Mouse (Mus musculus) heart, postnatal 0 days (tissue): ENCODE results near the gene Defb15. TPM values are rescaled to one million over a fixed set of nuclear protein-coding genes. Genes with fewer than 3 reads are reported as not detected.
"Not testable (repeated sequence)": the region's sequence is repeated elsewhere in the genome, so short reads cannot be mapped to it uniquely, and the experiment has no call there.

Source experiments
- ATAC-seq: fragments of 200-750 bp; cut with Nextera tagmentation; 2 replicates; pipeline ENCODE4 v1.8.0; 2017; ENCODE audit warnings: low read depth, moderate number of reproducible peaks, moderate library complexity; ENCODE audit not compliant: insufficient read depth
- DNase-seq: peaks from one replicate; pipeline ENCODE4 v3.0.0-alpha.2; 2016; ENCODE audit warnings: low spot score
- H3K27ac ChIP-seq: fragments of 300-500 bp; sonication (generic); 2 replicates; pipeline ENCODE4 v1.5.1; 2014; ENCODE audit warnings: low read depth, mild to moderate bottlenecking
- H3K27me3 ChIP-seq: fragments of 300-500 bp; sonication (generic); 2 replicates; pipeline ENCODE4 v1.6.1; 2014; ENCODE audit warnings: low read length, mixed read lengths; ENCODE audit not compliant: control insufficient read depth, insufficient read depth
- H3K36me3 ChIP-seq: fragments of 300-500 bp; sonication (generic); replicated peaks from 2 replicates; pipeline ENCODE4 v1.6.1; 2014; ENCODE audit warnings: low read length, mixed read lengths; ENCODE audit not compliant: control insufficient read depth, insufficient read depth
- H3K4me1 ChIP-seq: fragments of 300-500 bp; sonication (generic); 2 replicates; pipeline ENCODE4 v1.6.1; 2014; ENCODE audit warnings: antibody characterized with exemption; ENCODE audit not compliant: control insufficient read depth, insufficient read depth
- H3K4me2 ChIP-seq: fragments of 300-500 bp; sonication (generic); 2 replicates; pipeline ENCODE4 v1.6.1; 2014; ENCODE audit warnings: low read depth, mild to moderate bottlenecking, low read length, moderate library complexity
- H3K4me3 ChIP-seq: fragments of 300-500 bp; sonication (generic); 2 replicates; pipeline ENCODE4 v1.5.1; 2014; ENCODE audit warnings: low read depth, low read length
- H3K9ac ChIP-seq: fragments of 300-500 bp; sonication (generic); replicated peaks from 2 replicates; pipeline ENCODE4 v1.6.1; 2014; ENCODE audit warnings: low read depth, low read length, mixed read lengths
- H3K9me3 ChIP-seq: fragments of 300-500 bp; sonication (generic); replicated peaks from 2 replicates; pipeline ENCODE4 v1.6.1; 2016; ENCODE audit warnings: low read length; ENCODE audit not compliant: control insufficient read depth
- CTCF ChIP-seq: IDR thresholded peaks from 2 replicates; pipeline ENCODE4 v1.5.1; 2016; ENCODE audit warnings: antibody characterized with exemption, control low read depth, low read depth
- EP300 ChIP-seq: IDR thresholded peaks from 2 replicates; pipeline ENCODE4 v1.6.1; 2016; ENCODE audit warnings: antibody characterized with exemption, low read depth
- WGBS: fragments of 180-500 bp; shearing (Covaris S2); extraction: QIAGEN DNeasy Blood & Tissue Kit; methylation state at CpG from one replicate; pipeline ENCODE4 v1.1.7; 2014; 5-methylcytosine and 5-hydroxymethylcytosine counted together
- polyA plus RNA-seq: library from polyadenylated mRNA; unstranded; fragments of >200 nt; fragmentation: Nextera tagmentation; extraction: Ambion mirVana; gene quantifications from 2 replicates; pipeline ENCODE4 v1.2.1, GENCODE M21; 2015
- total RNA-seq: library from RNA; depleted of rRNA; stranded (reverse); fragments of >200 nt; gene quantifications from 2 replicates; pipeline ENCODE4 v1.2.3, GENCODE M21; 2014; ENCODE audit warnings: low replicate concordance; rRNA removed

Defb15 gene
- total and polyA plus RNA-seq, 2 experiments from 2014 or later, result not detected

DNA sequence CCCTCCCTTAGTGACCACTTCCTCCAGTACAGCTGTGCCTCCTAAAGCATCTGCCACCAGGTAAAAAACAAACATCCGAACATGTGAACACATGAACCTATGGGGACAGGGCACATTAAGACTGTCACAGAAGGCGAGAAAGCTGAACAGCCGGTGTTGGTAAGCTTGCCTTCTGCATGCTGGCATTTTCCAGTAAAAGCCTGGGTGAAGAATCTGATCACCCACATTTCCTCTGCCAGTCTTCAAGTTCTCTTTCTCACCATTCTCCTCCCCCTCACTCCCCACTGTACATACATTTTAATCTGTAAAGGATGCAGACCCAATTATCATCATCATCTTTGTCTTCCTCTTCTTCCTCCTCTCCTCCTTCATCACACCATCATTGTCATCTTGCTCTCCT lies 16.9 kb downstream of the Defb15 start:
- Histone ChIP-seq H3K4me2 (no peak overlapping the region), H3K4me1 (no peaks in the 10 kb centered on the region), H3K9me3 (no peaks in the 10 kb centered on the region), H3K27ac (no peak overlapping the region), H3K36me3 (no peaks in the 10 kb centered on the region), H3K4me3 (no peak overlapping the region), H3K27me3 (no peaks in the 10 kb centered on the region), H3K9ac (no peak overlapping the region)
- no peak for ATAC-seq
- WGBS, result 74% methylated on average over 3 of the region's 3 CpGs
- DNase-seq, result no peak
- no peak for TF ChIP-seq EP300
- no peak for TF ChIP-seq CTCF

DNA sequence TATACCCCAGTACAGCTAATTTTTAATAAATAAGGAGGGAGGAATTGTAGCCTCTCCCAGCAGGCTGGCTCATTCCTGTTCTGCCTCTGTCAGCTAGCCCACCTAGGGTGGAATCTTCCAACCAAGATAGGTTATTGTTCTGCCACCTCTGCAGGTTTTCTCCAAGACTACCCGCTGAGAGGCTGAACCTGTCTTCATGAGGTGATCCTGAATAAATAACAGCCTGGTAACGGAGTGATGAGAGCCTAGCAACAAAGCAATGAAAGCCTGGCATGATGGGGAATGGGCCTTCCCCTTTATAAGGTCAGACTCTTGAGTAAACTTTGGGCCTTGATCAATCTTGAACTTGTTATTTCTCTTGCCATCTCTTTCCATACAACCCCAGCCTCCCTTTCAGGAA lies 20.0 kb downstream of the Defb15 start:
- TF ChIP-seq EP300, result no peak
- TF ChIP-seq CTCF, result no peak
- H3K9me3 ChIP-seq, result no peaks in the 10 kb centered on the region
- no peaks in the 10 kb centered on the region for H3K4me1 ChIP-seq
- DNase-seq (no peak), ATAC-seq (no peak)
- WGBS, result 23% methylated on average over 2 of the region's 2 CpGs
- no peak overlapping the region for H3K4me3 ChIP-seq
- no peak overlapping the region for H3K9ac ChIP-seq
- no peaks in the 10 kb centered on the region for H3K36me3 ChIP-seq
- no peaks in the 10 kb centered on the region for H3K27me3 ChIP-seq
- H3K4me2 ChIP-seq, result no peak overlapping the region
- no peak overlapping the region for H3K27ac ChIP-seq

DNA sequence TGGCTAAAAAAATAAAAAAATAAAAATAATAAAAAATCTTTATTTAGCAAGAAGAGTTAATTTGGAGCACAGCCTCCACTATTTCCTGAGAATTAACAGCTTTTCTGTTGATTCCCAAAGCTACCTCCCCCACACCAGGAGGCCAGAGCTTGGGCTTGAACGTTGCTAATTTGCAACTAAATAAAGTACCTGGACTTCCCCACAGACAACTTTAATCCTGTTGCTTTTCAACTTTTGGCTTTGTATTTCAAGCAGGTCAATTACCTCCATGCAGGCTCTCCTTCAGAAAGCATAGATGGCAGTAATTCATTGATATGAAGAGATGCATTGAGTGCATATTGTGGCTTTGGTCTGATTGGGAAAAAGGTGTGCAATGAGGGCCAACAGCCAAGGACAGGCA lies 20.6 kb downstream of the Defb15 start:
- Histone ChIP-seq H3K9ac (no peak overlapping the region), H3K4me3 (no peak overlapping the region), H3K4me1 (no peaks in the 10 kb centered on the region), H3K36me3 (no peaks in the 10 kb centered on the region), H3K27ac (no peak overlapping the region), H3K9me3 (no peaks in the 10 kb centered on the region), H3K27me3 (no peaks in the 10 kb centered on the region), H3K4me2 (no peak overlapping the region)
- no peak for ATAC-seq
- DNase-seq, result no peak
- TF ChIP-seq EP300 (no peak), CTCF (no peak)
- WGBS, result 16% methylated on average over 1 of the region's 1 CpGs

DNA sequence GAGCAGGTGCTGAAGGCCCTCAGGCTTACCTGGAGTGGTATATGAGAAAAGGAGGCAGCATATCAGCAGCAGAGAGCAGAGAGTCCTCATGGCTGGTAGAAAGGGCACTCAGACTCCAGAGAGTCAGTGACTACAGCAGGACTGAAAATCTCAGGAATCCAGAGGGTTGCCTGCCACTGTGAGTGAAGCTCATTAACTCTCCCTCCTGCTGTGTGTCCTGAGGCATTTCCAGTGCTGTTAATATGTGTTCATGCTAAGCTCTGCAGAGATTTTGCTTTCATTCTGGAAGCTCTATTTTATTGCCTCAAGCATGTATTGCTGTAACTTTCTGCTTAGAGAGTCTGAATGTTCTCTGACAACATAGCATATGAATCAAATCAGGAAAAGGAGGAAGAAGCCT lies 26.2 kb downstream of the Defb15 start, which contains the start of gene Defb11:
Gene Defb11, minus strand, starts transcription at position 123 of the 400 bp plus-strand sequence.
- not testable (repeated sequence) for H3K9ac ChIP-seq, ATAC-seq, H3K36me3 ChIP-seq, H3K4me2 ChIP-seq, H3K27ac ChIP-seq, H3K4me3 ChIP-seq, DNase-seq, H3K9me3 ChIP-seq, H3K27me3 ChIP-seq, H3K4me1 ChIP-seq

DNA sequence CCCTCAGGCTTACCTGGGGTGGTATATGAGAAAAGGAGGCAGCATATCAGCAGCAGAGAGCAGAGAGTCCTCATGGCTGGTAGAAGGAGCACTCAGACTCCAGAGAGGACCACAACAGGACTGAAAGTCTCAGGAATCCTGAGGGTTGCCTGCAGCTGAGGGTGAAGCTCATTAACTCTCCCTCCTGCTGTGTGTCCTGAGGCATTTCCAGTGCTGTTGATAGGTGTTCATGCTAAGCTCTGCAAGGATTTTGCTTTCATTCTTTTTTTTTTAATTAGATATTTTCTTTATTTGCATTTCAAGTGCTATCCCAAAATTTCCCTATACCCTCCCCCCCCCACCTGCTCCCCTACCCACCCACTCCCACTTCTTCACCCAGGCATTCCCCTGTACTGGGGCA lies 47.2 kb downstream of the Defb15 start, which contains the start of gene Defb9:
Gene Defb9, minus strand, starts transcription at position 101 of the 400 bp plus-strand sequence.
- H3K36me3 ChIP-seq, H3K4me2 ChIP-seq, H3K4me3 ChIP-seq, H3K9ac ChIP-seq, H3K27me3 ChIP-seq, DNase-seq, H3K4me1 ChIP-seq, ATAC-seq, H3K9me3 ChIP-seq, H3K27ac ChIP-seq: not testable (repeated sequence)

Other genes starting within 250 kb of the Defb15 start
- not detected in 2 replicates for gene AY761184, start 229.1 kb downstream of the Defb15 start, total RNA-seq
- not detected in 2 replicates for gene AY761184, start 229.1 kb downstream of the Defb15 start, polyA plus RNA-seq
- gene Defa24, start 198.2 kb downstream of the Defb15 start, total RNA-seq, result not detected in 2 replicates
- not detected in 2 replicates for gene Defa24, start 198.2 kb downstream of the Defb15 start, polyA plus RNA-seq
- not detected in 2 replicates for gene Defb50, start 109.2 kb downstream of the Defb15 start, total RNA-seq
- gene Defb50, start 109.2 kb downstream of the Defb15 start, polyA plus RNA-seq, result not detected in 2 replicates
- gene Defb2, start 92.8 kb downstream of the Defb15 start, total RNA-seq, result not detected in 2 replicates
- not detected in 2 replicates for gene Defb2, start 92.8 kb downstream of the Defb15 start, polyA plus RNA-seq
- not detected in 2 replicates for gene Defb10, start 73.8 kb downstream of the Defb15 start, total RNA-seq
- gene Defb10, start 73.8 kb downstream of the Defb15 start, polyA plus RNA-seq, result not detected in 2 replicates
- not detected in 2 replicates for gene Defb9, start 47.3 kb downstream of the Defb15 start, total RNA-seq
- not detected in 2 replicates for gene Defb9, start 47.3 kb downstream of the Defb15 start, polyA plus RNA-seq
- gene Defb11, start 26.3 kb downstream of the Defb15 start, total RNA-seq, result not detected in 2 replicates
- not detected in 2 replicates for gene Defb11, start 26.3 kb downstream of the Defb15 start, polyA plus RNA-seq
- gene Defb35, start 5.6 kb upstream of the Defb15 start, total RNA-seq, result not detected in 2 replicates
- gene Defb35, start 5.6 kb upstream of the Defb15 start, polyA plus RNA-seq, result not detected in 2 replicates
- not detected in 2 replicates for gene Defb13, start 14.1 kb upstream of the Defb15 start, total RNA-seq
- gene Defb13, start 14.1 kb upstream of the Defb15 start, polyA plus RNA-seq, result not detected in 2 replicates
- gene Fam90a1a, start 26.0 kb upstream of the Defb15 start, total RNA-seq, result not detected in 2 replicates
- gene Fam90a1a, start 26.0 kb upstream of the Defb15 start, polyA plus RNA-seq, result not detected in 2 replicates
- not detected in 2 replicates for gene Ccdc70, start 37.1 kb upstream of the Defb15 start, total RNA-seq
- gene Ccdc70, start 37.1 kb upstream of the Defb15 start, polyA plus RNA-seq, result not detected in 2 replicates
- 0.50 and 1.2 TPM in 2 replicates for gene Atp7b, start 127.6 kb upstream of the Defb15 start, total RNA-seq
- gene Atp7b, start 127.6 kb upstream of the Defb15 start, polyA plus RNA-seq, result 0.12 and 0.22 TPM in 2 replicates
- 16.3 and 46.8 TPM in 2 replicates for gene Alg11, start 128.0 kb upstream of the Defb15 start, total RNA-seq
- 7.5 and 8.2 TPM in 2 replicates for gene Alg11, start 128.0 kb upstream of the Defb15 start, polyA plus RNA-seq
- gene Nek5, start 192.3 kb upstream of the Defb15 start, total RNA-seq, result not detected in 2 replicates
- gene Nek5, start 192.3 kb upstream of the Defb15 start, polyA plus RNA-seq, result 0.18 and 0.43 TPM in 2 replicates
- 1.2 and 3.8 TPM in 2 replicates for gene Nek3, start 233.7 kb upstream of the Defb15 start, total RNA-seq
- 2.7 and 3.4 TPM in 2 replicates for gene Nek3, start 233.7 kb upstream of the Defb15 start, polyA plus RNA-seq